Mouse (Mus musculus) liver, embryonic 16.5 days (tissue): ENCODE results near the gene Gon4l. TPM values are rescaled to one million over a fixed set of nuclear protein-coding genes. Genes with fewer than 3 reads are reported as not detected.

Experiments
- ATAC-seq: fragments of 200-750 bp; cut with Nextera tagmentation; 2 replicates; pipeline ENCODE4 v1.8.0; 2017; ENCODE audit warnings: low read depth, mild to moderate bottlenecking, moderate number of reproducible peaks, moderate library complexity
- H3K27ac ChIP-seq: fragments of 300-500 bp; sonication (generic); 2 replicates; pipeline ENCODE4 v1.5.1; 2014; ENCODE audit warnings: mild to moderate bottlenecking, low read length
- H3K27me3 ChIP-seq: fragments of 300-500 bp; sonication (generic); 2 replicates; pipeline ENCODE4 v1.6.1; 2014; ENCODE audit warnings: low read depth, low read length, mixed read lengths; ENCODE audit not compliant: control insufficient read depth, insufficient read depth
- H3K36me3 ChIP-seq: fragments of 300-500 bp; sonication (generic); 2 replicates; pipeline ENCODE4 v1.6.1; 2014; ENCODE audit warnings: mild to moderate bottlenecking; ENCODE audit not compliant: control insufficient read depth, insufficient read depth
- H3K4me1 ChIP-seq: fragments of 300-500 bp; sonication (generic); 2 replicates; pipeline ENCODE4 v1.6.1; 2014; ENCODE audit warnings: low read depth, low read length, mixed read lengths; ENCODE audit not compliant: control insufficient read depth
- H3K4me2 ChIP-seq: fragments of 300-500 bp; sonication (generic); 2 replicates; pipeline ENCODE4 v1.6.1; 2014; ENCODE audit warnings: low read depth, low read length, mixed read lengths
- H3K4me3 ChIP-seq: fragments of 300-500 bp; sonication (generic); 2 replicates; pipeline ENCODE4 v1.5.1; 2014; ENCODE audit warnings: low read depth, mild to moderate bottlenecking, low read length
- H3K9ac ChIP-seq: fragments of 300-500 bp; sonication (generic); 2 replicates; pipeline ENCODE4 v1.6.1; 2014; ENCODE audit warnings: low read depth, low read length
- H3K9me3 ChIP-seq: fragments of 300-500 bp; sonication (generic); replicated peaks from 2 replicates; pipeline ENCODE4 v1.6.1; 2016; ENCODE audit warnings: low read length; ENCODE audit not compliant: control insufficient read depth
- WGBS: fragments of 180-500 bp; shearing (Covaris S2); extraction: QIAGEN DNeasy Blood & Tissue Kit; methylation state at CpG from one replicate; pipeline ENCODE4 v1.1.7; 2014; ENCODE audit not compliant: insufficient replicate concordance; 5-methylcytosine and 5-hydroxymethylcytosine counted together
- polyA plus RNA-seq: library from polyadenylated mRNA; unstranded; fragments of >200 nt; fragmentation: Nextera tagmentation; extraction: Ambion mirVana; gene quantifications from 2 replicates; pipeline ENCODE4 v1.2.1, GENCODE M21; 2015

Gon4l gene
- polyA plus RNA-seq, 1 experiment from 2014 or later, result 3.3 TPM

- ATAC-seq, result no peak
- no peak overlapping the region for H3K27ac ChIP-seq
- peaks cover 33% of the 10 kb centered on the region for H3K36me3 ChIP-seq
- no peaks in the 10 kb centered on the region for H3K27me3 ChIP-seq
- 67% methylated on average over 8 of the region's 8 CpGs for whole genome bisulfite sequencing
- H3K4me2 ChIP-seq, result no peak overlapping the region
- H3K9me3 ChIP-seq, result no peaks in the 10 kb centered on the region; the same call in 1 of the 2 replicates
- no peak overlapping the region for H3K4me3 ChIP-seq
- H3K9ac ChIP-seq, result no peak overlapping the region
- H3K4me1 ChIP-seq, result no peaks in the 10 kb centered on the region
Measured at GRCm38 (mm10) chr3:88923989-88924591, 89.1 kb downstream of the Gon4l start.

- Histone ChIP-seq H3K4me1 (no peaks in the 10 kb centered on the region), H3K9ac (no peak overlapping the region), H3K36me3 (peaks cover 33% of the 10 kb centered on the region), H3K27ac (no peak overlapping the region), H3K9me3 (no peaks in the 10 kb centered on the region; the same call in 1 of the 2 replicates), H3K4me2 (no peak overlapping the region), H3K4me3 (no peak overlapping the region), H3K27me3 (no peaks in the 10 kb centered on the region)
- 82% methylated on average over 2 of the region's 2 CpGs for WGBS
- ATAC-seq, result no peak
Measured at GRCm38 (mm10) chr3:88925651-88926050, 90.6 kb downstream of the Gon4l start.

GRCm38 (mm10) chr3:88929501-88929900 is 94.5 kb downstream of the Gon4l start:
- 72% methylated on average over 3 of the region's 3 CpGs for WGBS
- Histone ChIP-seq H3K9me3 (no peaks in the 10 kb centered on the region), H3K9ac (no peak overlapping the region), H3K4me2 (no peak overlapping the region), H3K4me3 (no peak overlapping the region), H3K4me1 (no peaks in the 10 kb centered on the region), H3K27me3 (no peaks in the 10 kb centered on the region), H3K36me3 (peaks cover 15% of the 10 kb centered on the region), H3K27ac (no peak overlapping the region)
- no peak for ATAC-seq

GRCm38 (mm10) chr3:88939071-88939470 is 104.0 kb downstream of the Gon4l start:
- Histone ChIP-seq H3K4me2 (no peak overlapping the region), H3K4me3 (no peak overlapping the region), H3K27ac (no peak overlapping the region), H3K36me3 (peaks cover 9% of the 10 kb centered on the region), H3K27me3 (no peaks in the 10 kb centered on the region), H3K9me3 (no peaks in the 10 kb centered on the region), H3K4me1 (peaks cover 4% of the 10 kb centered on the region), H3K9ac (no peak overlapping the region)
- 88% methylated on average over 10 of the region's 10 CpGs for WGBS
- no peak for ATAC-seq

GRCm38 (mm10) chr3:88939749-88940148 is 104.7 kb downstream of the Gon4l start:
- Histone ChIP-seq H3K4me1 (peaks cover 5% of the 10 kb centered on the region), H3K4me2 (no peak overlapping the region), H3K9ac (no peak overlapping the region), H3K27ac (no peak overlapping the region), H3K9me3 (no peaks in the 10 kb centered on the region), H3K4me3 (no peak overlapping the region), H3K27me3 (no peaks in the 10 kb centered on the region), H3K36me3 (peaks cover 9% of the 10 kb centered on the region)
- ATAC-seq, result no peak
- 55% methylated on average over 3 of the region's 3 CpGs for WGBS

- no peak for ATAC-seq
- Histone ChIP-seq H3K9ac (no peak overlapping the region), H3K27me3 (no peaks in the 10 kb centered on the region), H3K27ac (no peak overlapping the region), H3K36me3 (peaks cover 9% of the 10 kb centered on the region), H3K4me1 (peaks cover 6% of the 10 kb centered on the region), H3K4me2 (no peak overlapping the region), H3K4me3 (no peak overlapping the region), H3K9me3 (no peaks in the 10 kb centered on the region)
- WGBS, result 81% methylated on average over 10 of the region's 10 CpGs
Measured at GRCm38 (mm10) chr3:88942316-88942880, 107.4 kb downstream of the Gon4l start.

GRCm38 (mm10) chr3:88944109-88944508 is 109.1 kb downstream of the Gon4l start:
- WGBS, result 30% methylated on average over 4 of the region's 4 CpGs
- Histone ChIP-seq H3K36me3 (peaks cover 9% of the 10 kb centered on the region), H3K4me1 (peaks cover 20% of the 10 kb centered on the region), H3K4me2 (no peak overlapping the region), H3K4me3 (no peak overlapping the region), H3K27ac (no peak overlapping the region), H3K9me3 (no peaks in the 10 kb centered on the region), H3K9ac (no peak overlapping the region), H3K27me3 (no peaks in the 10 kb centered on the region)
- ATAC-seq, result no peak; the same call in 1 of the 2 replicates

- 0% methylated on average over 68 of the region's 92 CpGs for WGBS
- peaks cover 36% of the 10 kb centered on the region for H3K4me1 ChIP-seq
- H3K4me3 ChIP-seq, result peak overlapping the region; percentile 90
- no peaks in the 10 kb centered on the region for H3K9me3 ChIP-seq
- H3K27me3 ChIP-seq, result no peaks in the 10 kb centered on the region
- H3K27ac ChIP-seq, result peak overlapping the region; percentile 99
- peak overlapping the region; percentile 91 for H3K4me2 ChIP-seq
- H3K36me3 ChIP-seq, result no peaks in the 10 kb centered on the region
- peak overlapping the region; percentile 99 for H3K9ac ChIP-seq
- ATAC-seq, result peak; percentile 83
Measured at GRCm38 (mm10) chr3:88949786-88950575, 115.0 kb downstream of the Gon4l start.
